Mouse (Mus musculus) limb, embryonic 10.5 days (tissue): ENCODE measurements around the gene Kcnq1. TPM values are rescaled to one million over a fixed set of nuclear protein-coding genes. Genes with fewer than 3 reads are reported as not detected.

Experiments
- DNase-seq: peaks from one replicate; pipeline ENCODE4 v3.0.0-alpha.2; 2017; ENCODE audit warnings: low spot score
- H3K27ac ChIP-seq: fragments of 300-500 bp; sonication (generic); 2 replicates; pipeline ENCODE4 v1.5.1; 2016; ENCODE audit warnings: mild to moderate bottlenecking
- H3K27me3 ChIP-seq: fragments of 300-500 bp; sonication (generic); 2 replicates; pipeline ENCODE4 v1.6.1; 2016; ENCODE audit warnings: low read depth, mild to moderate bottlenecking; ENCODE audit not compliant: poor library complexity, severe bottlenecking
- H3K36me3 ChIP-seq: fragments of 300-500 bp; sonication (generic); 2 replicates; pipeline ENCODE4 v1.6.1; 2016; ENCODE audit warnings: mild to moderate bottlenecking, moderate library complexity
- H3K4me1 ChIP-seq: fragments of 300-500 bp; sonication (generic); 2 replicates; pipeline ENCODE4 v1.6.1; 2016
- H3K4me3 ChIP-seq: fragments of 300-500 bp; sonication (generic); 2 replicates; pipeline ENCODE4 v1.5.1; 2016; ENCODE audit warnings: mild to moderate bottlenecking, moderate library complexity
- H3K9me3 ChIP-seq: fragments of 300-500 bp; sonication (generic); replicated peaks from 2 replicates; pipeline ENCODE4 v1.6.1; 2016; ENCODE audit warnings: mild to moderate bottlenecking
- WGBS: fragments of 180-500 bp; shearing (Covaris S2); methylation state at CpG from one replicate; pipeline ENCODE4 v1.1.7; 2016; 5-methylcytosine and 5-hydroxymethylcytosine counted together
- polyA plus RNA-seq: library from polyadenylated mRNA; unstranded; fragments of >200 nt; fragmentation: Nextera tagmentation; extraction: Ambion mirVana; gene quantifications from 2 replicates; pipeline ENCODE4 v1.2.1, GENCODE M21; 2016

Kcnq1 gene
- polyA plus RNA-seq, 1 experiment from 2014 or later = 0.94 TPM

GRCm38 (mm10) chr7:143069751-143070400, 36.3 kb upstream of the Kcnq1 start:
- WGBS = 13% methylated on average over 30 of the region's 30 CpGs
- DNase-seq = peak; percentile 41

DNA sequence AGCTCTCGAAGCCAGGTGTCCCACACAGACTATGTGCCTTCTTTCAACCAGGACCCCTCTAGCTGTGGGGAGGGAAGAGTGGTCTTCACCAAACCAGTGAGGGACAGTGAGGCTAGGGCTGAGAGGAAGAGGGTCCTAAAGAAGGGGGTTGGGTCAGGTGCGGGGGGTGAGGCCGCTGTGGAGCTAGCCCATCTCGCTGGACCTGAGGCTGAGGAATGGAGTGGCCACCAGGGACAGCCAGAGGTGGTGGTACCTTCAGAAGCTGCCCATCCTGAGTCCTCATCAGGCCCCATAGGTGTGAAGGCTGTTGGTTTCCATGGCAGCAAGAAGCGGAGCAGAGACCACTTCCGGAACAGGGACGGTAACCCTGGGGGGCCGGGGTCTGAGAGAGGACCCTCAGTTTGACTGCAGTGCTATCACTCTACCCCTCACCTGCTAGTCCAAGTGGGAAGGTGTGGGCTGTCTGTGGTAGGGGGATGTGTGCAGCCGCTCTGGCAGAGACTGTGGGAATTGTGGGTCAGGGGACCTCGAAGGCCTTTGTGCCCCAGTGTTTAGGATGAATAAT, 35.6 kb upstream of the Kcnq1 start:
- H3K9me3 ChIP-seq = no peaks in the 10 kb centered on the region
- H3K27ac ChIP-seq = peak overlapping the region; percentile 91
- no peaks in the 10 kb centered on the region for H3K27me3 ChIP-seq
- peak overlapping the region; percentile 87 for H3K4me3 ChIP-seq
- no peak for DNase-seq
- H3K4me1 ChIP-seq = peaks cover 30% of the 10 kb centered on the region
- 91% methylated on average over 10 of the region's 10 CpGs for WGBS
- peaks cover 56% of the 10 kb centered on the region for H3K36me3 ChIP-seq

More at GRCm38 (mm10) chr7:143069751-143070400, 36.3 kb upstream of the Kcnq1 start:
- H3K27me3 ChIP-seq = no peaks in the 10 kb centered on the region
- H3K27ac ChIP-seq = peak overlapping the region; percentile 91
- H3K4me1 ChIP-seq = peaks cover 30% of the 10 kb centered on the region
- peak overlapping the region; percentile 87 for H3K4me3 ChIP-seq
- peaks cover 63% of the 10 kb centered on the region for H3K36me3 ChIP-seq
- no peaks in the 10 kb centered on the region for H3K9me3 ChIP-seq

DNA sequence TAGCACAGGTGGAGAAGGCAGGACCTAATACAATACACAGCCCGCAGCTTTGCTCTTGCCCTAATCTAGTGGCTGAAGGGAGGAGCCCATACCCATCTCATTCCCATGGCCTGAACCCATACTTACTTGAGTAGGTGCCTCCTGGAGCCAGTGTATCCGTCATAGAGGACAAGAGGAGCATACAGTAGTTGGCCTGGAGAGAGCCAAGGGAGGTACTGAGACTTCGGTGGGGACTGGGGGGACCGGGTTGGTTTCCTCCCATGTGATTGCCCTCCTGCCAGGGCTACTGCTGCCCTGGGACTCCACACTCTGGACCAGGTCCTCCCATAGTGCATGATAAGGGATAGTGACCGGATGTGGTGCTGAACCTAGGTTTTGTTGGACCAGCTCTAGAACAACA, 33.6 kb upstream of the Kcnq1 start:
- no peaks in the 10 kb centered on the region for H3K27me3 ChIP-seq
- no peak overlapping the region for H3K27ac ChIP-seq
- WGBS = 82% methylated on average over 5 of the region's 5 CpGs
- no peak for DNase-seq
- H3K36me3 ChIP-seq = peaks cover 36% of the 10 kb centered on the region
- H3K4me1 ChIP-seq = peaks cover 28% of the 10 kb centered on the region
- H3K4me3 ChIP-seq = no peak overlapping the region
- no peaks in the 10 kb centered on the region for H3K9me3 ChIP-seq

- no peak overlapping the region for H3K4me3 ChIP-seq
- H3K9me3 ChIP-seq = no peaks in the 10 kb centered on the region
- WGBS = 70% methylated on average over 1 of the region's 1 CpGs
- no peak overlapping the region for H3K27ac ChIP-seq
- peaks cover 23% of the 10 kb centered on the region for H3K4me1 ChIP-seq
- H3K36me3 ChIP-seq = peaks cover 31% of the 10 kb centered on the region
- no peaks in the 10 kb centered on the region for H3K27me3 ChIP-seq
- DNase-seq = peak; percentile 55
Measured at GRCm38 (mm10) chr7:143073086-143073485, 33.1 kb upstream of the Kcnq1 start.

DNA sequence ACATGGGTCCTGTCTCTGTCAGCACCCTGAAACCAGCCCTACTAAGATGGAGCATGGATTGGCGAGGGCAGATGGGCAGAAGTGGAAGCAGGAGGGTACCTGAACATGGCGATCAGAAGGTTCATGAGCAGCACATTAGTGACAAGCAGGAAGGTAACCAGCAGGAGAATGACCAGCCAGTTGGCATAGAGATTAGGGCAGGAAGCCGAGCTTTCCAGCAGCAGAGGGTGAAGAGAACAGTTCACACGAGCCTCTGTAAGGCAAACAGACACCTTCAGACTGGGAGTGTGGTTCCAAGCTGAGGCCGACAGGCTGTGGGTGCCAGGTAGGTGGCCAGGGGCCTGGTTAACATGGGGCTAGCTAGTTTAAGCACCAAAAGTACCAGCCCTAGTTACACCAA, 30.8 kb upstream of the Kcnq1 start:
- Histone ChIP-seq H3K27ac (no peak overlapping the region), H3K9me3 (no peaks in the 10 kb centered on the region), H3K27me3 (no peaks in the 10 kb centered on the region), H3K4me3 (no peak overlapping the region), H3K36me3 (peaks cover 21% of the 10 kb centered on the region), H3K4me1 (peaks cover 10% of the 10 kb centered on the region)
- no peak for DNase-seq
- WGBS = 77% methylated on average over 5 of the region's 5 CpGs

DNA sequence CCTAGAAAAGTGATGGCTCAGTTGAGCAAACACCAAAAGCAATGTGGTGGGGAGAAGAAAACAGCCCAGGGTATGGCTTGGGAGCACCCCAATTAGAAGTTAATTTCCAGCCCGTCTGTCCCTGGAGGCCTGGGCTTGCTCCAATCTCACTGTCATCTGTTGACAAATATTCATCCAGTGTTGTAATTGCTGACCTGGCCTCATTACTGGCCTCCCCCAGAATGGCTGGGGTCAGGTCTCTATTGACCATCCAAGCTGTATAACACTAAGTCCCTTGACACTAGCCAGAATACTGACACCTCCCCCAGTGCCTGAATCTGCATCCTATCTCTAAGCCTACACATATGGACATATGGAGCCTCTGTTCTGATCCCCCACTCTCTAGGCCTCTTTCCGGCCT, 28.8 kb upstream of the Kcnq1 start:
- peaks cover 5% of the 10 kb centered on the region for H3K4me1 ChIP-seq
- peaks cover 3% of the 10 kb centered on the region; the same call in 1 of the 2 replicates for H3K36me3 ChIP-seq
- no peaks in the 10 kb centered on the region for H3K9me3 ChIP-seq
- H3K4me3 ChIP-seq = no peak overlapping the region
- WGBS = 68% methylated on average over 2 of the region's 2 CpGs
- H3K27ac ChIP-seq = no peak overlapping the region
- no peak for DNase-seq
- H3K27me3 ChIP-seq = no peaks in the 10 kb centered on the region

GRCm38 (mm10) chr7:143082024-143082423, 24.1 kb upstream of the Kcnq1 start:
- H3K4me3 ChIP-seq = no peak overlapping the region
- DNase-seq = no peak
- no peaks in the 10 kb centered on the region for H3K36me3 ChIP-seq
- no peak overlapping the region for H3K27ac ChIP-seq
- H3K9me3 ChIP-seq = no peaks in the 10 kb centered on the region
- WGBS = 76% methylated on average over 6 of the region's 6 CpGs
- H3K4me1 ChIP-seq = peaks cover 18% of the 10 kb centered on the region
- H3K27me3 ChIP-seq = no peaks in the 10 kb centered on the region

GRCm38 (mm10) chr7:143083708-143084107, 22.5 kb upstream of the Kcnq1 start:
- no peaks in the 10 kb centered on the region for H3K36me3 ChIP-seq
- H3K4me3 ChIP-seq = no peak overlapping the region
- H3K27me3 ChIP-seq = no peaks in the 10 kb centered on the region
- 84% methylated on average over 2 of the region's 2 CpGs for WGBS
- no peaks in the 10 kb centered on the region for H3K9me3 ChIP-seq
- no peak for DNase-seq
- peaks cover 25% of the 10 kb centered on the region for H3K4me1 ChIP-seq
- no peak overlapping the region for H3K27ac ChIP-seq

DNA sequence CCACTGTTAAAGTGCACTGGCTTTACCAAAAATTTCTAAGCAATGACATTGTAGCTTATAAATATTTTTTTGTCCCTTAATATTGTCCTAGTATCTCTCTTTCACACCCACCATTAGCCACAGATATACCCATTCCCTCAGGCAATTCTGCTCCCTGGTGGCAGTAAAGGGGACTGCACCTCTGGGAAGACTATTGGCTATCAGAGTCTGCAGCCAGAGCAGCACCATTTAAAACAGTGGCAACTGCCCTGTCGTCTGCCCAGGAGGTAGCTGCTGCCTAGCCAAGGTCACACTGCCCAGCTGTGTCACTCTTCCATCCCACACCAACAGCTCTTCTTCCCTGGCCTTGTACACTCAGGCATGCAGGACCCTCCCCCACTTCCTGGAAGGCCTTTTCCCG, 19.8 kb upstream of the Kcnq1 start:
- Histone ChIP-seq H3K36me3 (no peaks in the 10 kb centered on the region), H3K9me3 (no peaks in the 10 kb centered on the region), H3K4me3 (no peak overlapping the region), H3K4me1 (peaks cover 27% of the 10 kb centered on the region), H3K27ac (peak overlapping the region; percentile 84), H3K27me3 (peaks cover 5% of the 10 kb centered on the region; the same call in 1 of the 2 replicates)
- peak; percentile 69 for DNase-seq
- WGBS = 53% methylated on average over 2 of the region's 2 CpGs

GRCm38 (mm10) chr7:143087070-143087579, 19.0 kb upstream of the Kcnq1 start:
- 61% methylated on average over 4 of the region's 4 CpGs for WGBS
- Histone ChIP-seq H3K36me3 (no peaks in the 10 kb centered on the region), H3K27me3 (peaks cover 5% of the 10 kb centered on the region; the same call in 1 of the 2 replicates), H3K4me3 (0 out of 2 replicates have a peak overlapping the region, but pooled peaks have one; percentile 6), H3K4me1 (peaks cover 24% of the 10 kb centered on the region), H3K9me3 (no peaks in the 10 kb centered on the region), H3K27ac (peak overlapping the region; percentile 84)
- DNase-seq = peak; percentile 72

GRCm38 (mm10) chr7:143093847-143094246, 12.3 kb upstream of the Kcnq1 start:
- Histone ChIP-seq H3K4me3 (no peak overlapping the region), H3K4me1 (peaks cover 8% of the 10 kb centered on the region), H3K27ac (no peak overlapping the region), H3K9me3 (no peaks in the 10 kb centered on the region), H3K27me3 (peaks cover 15% of the 10 kb centered on the region), H3K36me3 (no peaks in the 10 kb centered on the region)
- DNase-seq = no peak
- 75% methylated on average over 3 of the region's 3 CpGs for WGBS

DNA sequence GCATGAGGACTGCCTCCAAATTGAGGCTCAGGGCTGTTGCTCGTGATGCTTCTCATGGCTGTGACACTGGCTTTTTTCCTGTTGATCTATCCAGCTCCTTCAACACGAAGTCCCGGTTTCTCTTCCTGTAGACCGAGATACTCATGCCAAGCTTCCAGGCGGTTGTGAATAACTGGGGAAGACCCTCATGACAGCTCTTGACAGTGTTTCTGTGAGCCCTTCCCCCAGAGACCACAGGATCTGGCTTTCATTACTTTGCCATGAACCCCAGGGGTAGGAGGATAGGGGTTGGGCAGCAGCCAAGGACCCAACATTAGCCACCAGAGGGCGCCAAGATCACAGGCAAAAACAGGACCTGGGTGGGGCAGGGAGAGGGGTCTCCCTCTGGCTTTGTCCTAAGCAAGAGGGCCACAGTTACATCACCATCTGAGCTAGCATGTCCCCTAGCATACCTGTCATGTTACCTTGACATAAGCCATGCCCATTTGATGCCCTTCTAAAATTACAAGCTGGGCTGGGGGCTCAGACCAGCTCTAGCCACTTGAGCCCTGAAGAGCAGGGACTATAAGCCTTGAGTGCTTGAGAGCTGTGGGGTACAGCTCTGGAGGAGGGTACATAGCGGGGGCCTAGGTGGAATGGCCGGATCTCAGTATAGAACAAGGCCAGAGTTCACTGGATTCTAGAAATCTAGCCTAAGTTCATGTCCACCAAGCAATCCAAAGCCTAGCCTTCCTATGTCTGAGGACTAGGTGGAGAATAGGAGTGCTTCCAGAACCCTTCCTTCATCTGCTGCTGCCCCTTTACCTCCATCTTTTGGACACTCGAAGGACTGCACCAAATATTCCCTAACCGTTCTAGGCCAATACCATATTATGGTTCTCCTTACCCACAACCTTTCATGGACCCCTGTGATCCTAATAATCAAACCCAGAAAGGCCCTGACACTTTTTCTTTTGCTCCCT, 11.3 kb upstream of the Kcnq1 start, which contains the start of gene Trpm5:
TSS of gene Trpm5 (minus strand) at position 51 of the 962 bp plus-strand sequence.
- Histone ChIP-seq H3K4me1 (peaks cover 6% of the 10 kb centered on the region), H3K9me3 (no peaks in the 10 kb centered on the region), H3K4me3 (no peak within 1 kb of the TSS), H3K27me3 (peaks cover 10% of the 10 kb centered on the region; the same call in 1 of the 2 replicates), H3K36me3 (no peaks in the 10 kb centered on the region), H3K27ac (no peak within 1 kb of the TSS)
- 44% methylated on average over 10 of the region's 10 CpGs for WGBS
- DNase-seq = peak; percentile 88
